In genomic region chr4:150029885-150030284, GRCm38 (mm10) we compare ENCODE assay signal across 8 mouse cellular contexts. TPM values are rescaled to one million over a fixed set of nuclear protein-coding genes. Genes with fewer than 3 reads are reported as not detected.
A peak's percentile ranks its signal among the peaks of the same experiment; 100 is the strongest.
DNase-seq lines count a peak whose midpoint lies in the region; ATAC-seq lines count a peak whose summit lies in the region.

No protein-coding gene starts in this region.

- peaks cover 23% of the 10 kb centered on the region for H3K4me1 ChIP-seq in kidney, embryonic 16.5 days (ENCODE audit: insufficient read depth, low read length)
- peaks cover 33% of the 10 kb centered on the region for H3K4me1 ChIP-seq in heart, embryonic 16.5 days (ENCODE audit: control insufficient read depth, insufficient read depth, low read length)

- peak overlapping the region; percentile 92 for H3K4me2 ChIP-seq in kidney, embryonic 16.5 days (replicated peaks; ENCODE audit: low read depth, low read length)
- peak overlapping the region; percentile 90 for H3K4me2 ChIP-seq in heart, embryonic 16.5 days (ENCODE audit: low read depth, low read length)

- no peaks in the 10 kb centered on the region for H3K79me2 ChIP-seq in macrophage (ENCODE audit: inconsistent target)

- H3K27ac ChIP-seq in kidney, embryonic 16.5 days (ENCODE audit: low read length): no peak overlapping the region
- no peak overlapping the region for H3K27ac ChIP-seq in heart, embryonic 16.5 days (ENCODE audit: low read length)
- H3K27ac ChIP-seq in macrophage: no peak overlapping the region

- no peaks in the 10 kb centered on the region for H3K9me3 ChIP-seq in kidney, embryonic 16.5 days (ENCODE audit: low read length)
- no peaks in the 10 kb centered on the region for H3K9me3 ChIP-seq in heart, embryonic 16.5 days (replicated peaks; ENCODE audit: control insufficient read depth, low read length)

- H3K27me3 ChIP-seq in kidney, embryonic 16.5 days (ENCODE audit: insufficient read depth, low read length): peaks cover 74% of the 10 kb centered on the region
- peaks cover 51% of the 10 kb centered on the region for H3K27me3 ChIP-seq in heart, embryonic 16.5 days (ENCODE audit: control insufficient read depth, insufficient read depth, low read length)

- no peak for ATAC-seq in kidney, embryonic 16.5 days (ENCODE audit: low FRiP score, low TSS enrichment)
- ATAC-seq in heart, embryonic 16.5 days (replicated peaks; ENCODE audit: extremely low read depth, insufficient read depth, low FRiP score): no peak
- no peak for ATAC-seq in inflammation-experienced regulatory T-cells, adult 6 months

- DNase-seq in kidney, postnatal 4 days: no peak
- peak; percentile 15 to 31 for DNase-seq in cerebellum, postnatal 36 days
- DNase-seq in testis, postnatal 14 days (ENCODE audit: low spot score): no peak
- no peak for DNase-seq in gastrocnemius, adult 8-10 months (ENCODE audit: low spot score in 2 of 2)

- WGBS in kidney, embryonic 16.5 days: 2% methylated on average over 11 of the region's 11 CpGs
- 6% methylated on average over 11 of the region's 11 CpGs for WGBS in heart, embryonic 16.5 days
- WGBS in macrophage (ENCODE audit: missing documents): 13% methylated on average over 11 of the region's 11 CpGs

- no peaks in the 10 kb centered on the region for H3K36me3 ChIP-seq in kidney, embryonic 16.5 days (ENCODE audit: insufficient read depth, low read length)
- H3K36me3 ChIP-seq in heart, embryonic 16.5 days (ENCODE audit: control insufficient read depth, insufficient read depth): no peaks in the 10 kb centered on the region
- H3K36me3 ChIP-seq in macrophage (ENCODE audit: inconsistent target): no peaks in the 10 kb centered on the region

- H3K9ac ChIP-seq in kidney, embryonic 16.5 days (replicated peaks; ENCODE audit: low read length): peak overlapping the region; percentile 19; the same call in 1 of the 2 replicates
- H3K9ac ChIP-seq in heart, embryonic 16.5 days (ENCODE audit: low read length): peak overlapping the region; percentile 73; the same call in 1 of the 2 replicates

- peak overlapping the region; percentile 58 for H3K4me3 ChIP-seq in kidney, embryonic 16.5 days (ENCODE audit: low read length)
- H3K4me3 ChIP-seq in heart, embryonic 16.5 days (ENCODE audit: low read length): peak overlapping the region; percentile 62
- H3K4me3 ChIP-seq in macrophage (ENCODE audit: inconsistent target): peak overlapping the region; percentile 49

RNA-seq across cellular contexts. Expression of gene H6pd, which starts 21.1 kb away (rescaled TPM):
- polyA plus RNA-seq in kidney, embryonic 16.5 days (2015; fragmentation: Nextera tagmentation; extraction: Ambion mirVana): 22.8 and 24.7 TPM in 2 replicates
- polyA plus RNA-seq in heart, embryonic 16.5 days (2015; fragmentation: Nextera tagmentation; extraction: Ambion mirVana): 11.4 and 14.6 TPM in 2 replicates
- 10 to 100 TPM in 10 of 26 experiments, 1 to 10 TPM in 16; 1.4 to 23.8 (median 6.3) TPM for total RNA-seq in macrophage (2018; cell fraction: chromatin; rRNA removed)
- 10 to 100 TPM; 11.4 to 32.2 (median 18.9) TPM for total RNA-seq in macrophage (2018; cell fraction: cytosol; rRNA removed)
- 10 to 100 TPM in 25 of 26 experiments, 1 to 10 TPM in 1; 7.6 to 43.4 (median 25.0) TPM for total RNA-seq in macrophage (2018; cell fraction: nucleus; rRNA removed)
- polyA plus RNA-seq in macrophage (2018): 19.3 to 30.3 TPM (median 22.0 TPM) in 3 replicates
- polyA plus RNA-seq in inflammation-experienced regulatory T-cells, adult 6 months (2017; shearing (Covaris generic)): 1 to 10 TPM; 4.1 to 5.9 (median 5.0) TPM
- 10 to 100 TPM; 47.5 to 82.4 (median 65.4) TPM for total RNA-seq in gastrocnemius, adult 8-10 months (2022)

RNA-seq across cellular contexts. Expression of gene Gpr157, which starts 57.3 kb away (rescaled TPM):
- 0.40 and 0.51 TPM in 2 replicates for polyA plus RNA-seq in kidney, embryonic 16.5 days (2015; fragmentation: Nextera tagmentation; extraction: Ambion mirVana)
- 4.3 and 4.5 TPM in 2 replicates for polyA plus RNA-seq in heart, embryonic 16.5 days (2015; fragmentation: Nextera tagmentation; extraction: Ambion mirVana)
- 10 to 100 TPM in 12 of 26 experiments, 1 to 10 TPM in 14; 2.1 to 31.4 (median 9.7) TPM for total RNA-seq in macrophage (2018; cell fraction: chromatin; rRNA removed)
- total RNA-seq in macrophage (2018; cell fraction: cytosol; rRNA removed): 10 to 100 TPM in 24 of 26 experiments, 1 to 10 TPM in 2; 7.8 to 45.0 (median 25.9) TPM
- 10 to 100 TPM in 23 of 26 experiments, 1 to 10 TPM in 3; 4.7 to 51.1 (median 21.1) TPM for total RNA-seq in macrophage (2018; cell fraction: nucleus; rRNA removed)
- 14.0 to 24.4 TPM (median 22.6 TPM) in 3 replicates for polyA plus RNA-seq in macrophage (2018)
- under 1 TPM; 0.16 to 0.36 (median 0.33) TPM for polyA plus RNA-seq in inflammation-experienced regulatory T-cells, adult 6 months (2017; shearing (Covaris generic))
- 10 to 100 TPM; 32.3 to 43.2 (median 36.3) TPM for total RNA-seq in gastrocnemius, adult 8-10 months (2022)

Comparison
In these comparisons a context has a peak if more than half of its experiments do, and no peak if none do; other contexts are left out.
1. DNase-seq: peak in cerebellum, postnatal 36 days (2 of 2); none in kidney, postnatal 4 days (0 of 2), testis, postnatal 14 days (single experiment) and gastrocnemius, adult 8-10 months (0 of 2).
2. Peak in every context shown above with its lines, with median percentiles within 50 percentile points of each other: H3K4me3 ChIP-seq.